In genomic region chr16:30736662-30737326, GRCm38 (mm10) we compare ENCODE assay signal across 9 mouse cellular contexts.
DNase-seq lines count a peak whose midpoint lies in the region; ATAC-seq and TF ChIP-seq lines count a peak whose summit lies in the region.
"Had no signal": no experiment of that assay in that cellular context is flagged by ENCODE, and none has a peak within 500 bp of the region (broad histone marks: within the 10 kb centered on the region; RNA-seq: fewer than 3 reads in every experiment).

No protein-coding gene starts in this region.

- H3K27ac ChIP-seq in hindbrain, embryonic 13.5 days, result peak overlapping the region; percentile 52
- H3K27ac ChIP-seq in hindbrain, embryonic 12.5 days, result no peak overlapping the region
- no peak overlapping the region for H3K27ac ChIP-seq in CH12.LX (ENCODE audit: insufficient read depth, low read depth)
- H3K27ac ChIP-seq in intestine, embryonic 16.5 days (ENCODE audit: low read length), result peak overlapping the region; percentile 68

- H3K27me3 ChIP-seq in hindbrain, embryonic 13.5 days, result no peaks in the 10 kb centered on the region
- no peaks in the 10 kb centered on the region for H3K27me3 ChIP-seq in hindbrain, embryonic 12.5 days
- H3K27me3 ChIP-seq in CH12.LX (replicated peaks), result no peaks in the 10 kb centered on the region
- no peaks in the 10 kb centered on the region for H3K27me3 ChIP-seq in intestine, embryonic 16.5 days (replicated peaks; ENCODE audit: control insufficient read depth, insufficient read depth, low read length)

- no peak for TF ChIP-seq CTCF in CH12.LX (conservative IDR thresholded peaks at IDR 0.05 in 1 of 2, IDR thresholded peaks at IDR 0.05 in 1 of 2; ENCODE audit: low read depth in 2 of 2, low read length in 2 of 2)

- H3K4me1 ChIP-seq in hindbrain, embryonic 13.5 days (replicated peaks), result peaks cover 22% of the 10 kb centered on the region
- peaks cover 16% of the 10 kb centered on the region for H3K4me1 ChIP-seq in hindbrain, embryonic 12.5 days
- peaks cover 17 to 33% of the 10 kb centered on the region in 2 experiments for H3K4me1 ChIP-seq in CH12.LX (ENCODE audit: control insufficient read depth in 1 of 2, insufficient read depth in 2 of 2)
- H3K4me1 ChIP-seq in intestine, embryonic 16.5 days (ENCODE audit: control insufficient read depth, insufficient read depth, low read length), result peaks cover 17% of the 10 kb centered on the region

- no peak for DNase-seq in CH12.LX (ENCODE audit: extremely low read depth)
- peak; percentile 31 for DNase-seq in gastrocnemius, postnatal 14 days
- DNase-seq in urinary bladder, postnatal 10 days (ENCODE audit: low spot score), result no peak
- DNase-seq in adrenal gland, adult 8-10 months, result no peak
- no peak for DNase-seq in cerebellum, adult 9-11 months

- no peak overlapping the region for H3K9ac ChIP-seq in hindbrain, embryonic 13.5 days
- no peak overlapping the region for H3K9ac ChIP-seq in hindbrain, embryonic 12.5 days
- no peak overlapping the region for H3K9ac ChIP-seq in CH12.LX (ENCODE audit: insufficient read depth, low read depth)
- no peak overlapping the region for H3K9ac ChIP-seq in intestine, embryonic 16.5 days (ENCODE audit: low read depth, low read length)

- no peak overlapping the region for H3K4me2 ChIP-seq in hindbrain, embryonic 13.5 days
- H3K4me2 ChIP-seq in hindbrain, embryonic 12.5 days (replicated peaks), result no peak overlapping the region
- peak overlapping the region; percentile 12; the same call in 1 of the 2 replicates for H3K4me2 ChIP-seq in CH12.LX (ENCODE audit: insufficient read depth, low read depth, poor library complexity, severe bottlenecking)
- no peak overlapping the region for H3K4me2 ChIP-seq in intestine, embryonic 16.5 days (ENCODE audit: low read depth, low read length)

- H3K4me3 ChIP-seq in hindbrain, embryonic 13.5 days, result no peak overlapping the region
- H3K4me3 ChIP-seq in hindbrain, embryonic 12.5 days, result no peak overlapping the region
- H3K4me3 ChIP-seq in CH12.LX (replicated peaks in 1 of 3; ENCODE audit: low read depth in 2 of 3, low read length in 2 of 3, poor library complexity in 1 of 3), result no peak overlapping the region
- no peak overlapping the region for H3K4me3 ChIP-seq in intestine, embryonic 16.5 days (ENCODE audit: low read length)

- TF ChIP-seq EP300 in CH12.LX (IDR thresholded peaks at IDR 0.05; ENCODE audit: low read length), result no peak

- intact Hi-C loops in gastrocnemius, postnatal 14 days (cut with DNase I; ENCODE audit: low total_unique reads), result no loop called here

- no peak for TF ChIP-seq POLR2A in CH12.LX (IDR thresholded peaks at IDR 0.05; ENCODE audit: low read depth, low read length)

- H3K9me3 ChIP-seq in hindbrain, embryonic 13.5 days, result no peaks in the 10 kb centered on the region
- H3K9me3 ChIP-seq in hindbrain, embryonic 12.5 days (replicated peaks), result no peaks in the 10 kb centered on the region
- no peaks in the 10 kb centered on the region for H3K9me3 ChIP-seq in CH12.LX (replicated peaks; ENCODE audit: low read length)
- no peaks in the 10 kb centered on the region for H3K9me3 ChIP-seq in intestine, embryonic 16.5 days (ENCODE audit: control insufficient read depth, low read length)

- WGBS in hindbrain, embryonic 13.5 days, result 59% methylated on average over 17 of the region's 17 CpGs
- WGBS in hindbrain, embryonic 12.5 days, result 63% methylated on average over 17 of the region's 17 CpGs
- 54% methylated on average over 17 of the region's 17 CpGs for WGBS in intestine, embryonic 16.5 days

- no peak for ATAC-seq in hindbrain, embryonic 13.5 days (ENCODE audit: low FRiP score)
- no peak for ATAC-seq in hindbrain, embryonic 12.5 days (ENCODE audit: low FRiP score)
- no peak for ATAC-seq in intestine, embryonic 16.5 days
- ATAC-seq: CD4-positive, CD25-positive, alpha-beta regulatory T cell, adult 4 months had no signal

- in situ Hi-C loops in CH12.LX (cut with MboI; ENCODE audit: low pct_ligation_motif_present, low pct_unique_long_range_greater_than_20kb, low sequenced_read_pairs), result no loop called here

- dilution Hi-C loops in CH12.LX (cut with MboI; ENCODE audit: extremely low pct_ligation_motif_present, extremely low pct_unique_long_range_greater_than_20kb, low sequenced_read_pairs), result no loop called here

- no peaks in the 10 kb centered on the region for H3K79me2 ChIP-seq in CH12.LX (replicated peaks; ENCODE audit: control insufficient read depth, extremely low read depth, insufficient read depth, poor library complexity, severe bottlenecking)

- no peaks in the 10 kb centered on the region for H3K36me3 ChIP-seq in hindbrain, embryonic 13.5 days
- no peaks in the 10 kb centered on the region for H3K36me3 ChIP-seq in hindbrain, embryonic 12.5 days
- no peaks in the 10 kb centered on the region for H3K36me3 ChIP-seq in CH12.LX (replicated peaks in 1 of 2; ENCODE audit: control insufficient read depth in 1 of 2, insufficient read depth in 1 of 2, low read length in 1 of 2)
- H3K36me3 ChIP-seq in intestine, embryonic 16.5 days (ENCODE audit: control insufficient read depth, insufficient read depth, low read length), result no peaks in the 10 kb centered on the region

- no peak for TF ChIP-seq RAD21 in CH12.LX (IDR thresholded peaks at IDR 0.05; ENCODE audit: low read depth, low read length)

TF ChIP-seq in CH12.LX, 34 proteins besides CTCF, POLR2A, EP300 and RAD21:
- no peak for TF ChIP-seq KAT2A (IDR thresholded peaks at IDR 0.05; ENCODE audit: insufficient replicate concordance, low read length)
- peak; percentile 83 for TF ChIP-seq MEF2A (IDR thresholded peaks at IDR 0.05; ENCODE audit: borderline replicate concordance, low read depth, low read length)
- TF ChIP-seq BHLHE40 (IDR thresholded peaks at IDR 0.05; ENCODE audit: low read depth, low read length), result 0 out of 2 replicates have a peak, but pooled peaks have one; percentile 24
- 0 out of 2 replicates have a peak, but pooled peaks have one; percentile 10 for TF ChIP-seq IRF4 (IDR thresholded peaks at IDR 0.05; ENCODE audit: low read depth, low read length)
- TF ChIP-seq ETS1 (conservative IDR thresholded peaks at IDR 0.05; ENCODE audit: low read depth, low read length), result no peak
- TF ChIP-seq NRF1 (IDR thresholded peaks at IDR 0.05; ENCODE audit: low read depth, low read length), result no peak
- no peak for TF ChIP-seq ZC3H11A (IDR thresholded peaks at IDR 0.05; ENCODE audit: low read depth, low read length)
- no peak for TF ChIP-seq JUN (IDR thresholded peaks at IDR 0.05; ENCODE audit: insufficient read depth, low read depth, low read length)

Comparison
In these comparisons a context has a peak if more than half of its experiments do, and no peak if none do; other contexts are left out.
1. H3K27ac ChIP-seq: peak in hindbrain, embryonic 13.5 days (single experiment) and intestine, embryonic 16.5 days (single experiment); none in hindbrain, embryonic 12.5 days (single experiment) and CH12.LX (single experiment).